Mouse (Mus musculus) liver, adult (tissue): ENCODE data around the gene Ntng1.

Experiments
- GATA4 ChIP-seq: IDR thresholded peaks from 2 replicates; pipeline ENCODE4 v1.6.1; 2014; ENCODE audit warnings: mild to moderate bottlenecking, low read length; ENCODE audit not compliant: insufficient replicate concordance

Gene Ntng1

DNA sequence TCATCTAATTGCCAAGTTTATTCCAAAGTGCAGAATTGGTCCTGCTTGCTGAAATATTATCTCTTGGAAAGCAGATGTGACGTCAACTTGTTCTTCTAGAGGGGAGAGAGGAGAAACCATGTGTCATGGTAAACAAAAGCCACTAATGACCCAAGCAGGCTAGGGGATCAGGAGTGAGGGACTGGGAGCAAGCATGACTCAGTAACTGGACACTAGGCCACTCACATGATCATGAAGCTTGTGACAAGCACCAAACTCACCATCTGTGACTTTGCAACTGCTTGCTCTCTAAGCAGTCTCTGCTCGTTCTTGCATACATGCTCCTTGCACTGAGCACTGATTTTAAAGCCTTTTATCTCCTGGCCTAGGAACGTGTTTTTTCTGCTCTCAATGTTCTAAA, 340.2 kb downstream of the Ntng1 start:
- no peak for TF ChIP-seq GATA4

DNA sequence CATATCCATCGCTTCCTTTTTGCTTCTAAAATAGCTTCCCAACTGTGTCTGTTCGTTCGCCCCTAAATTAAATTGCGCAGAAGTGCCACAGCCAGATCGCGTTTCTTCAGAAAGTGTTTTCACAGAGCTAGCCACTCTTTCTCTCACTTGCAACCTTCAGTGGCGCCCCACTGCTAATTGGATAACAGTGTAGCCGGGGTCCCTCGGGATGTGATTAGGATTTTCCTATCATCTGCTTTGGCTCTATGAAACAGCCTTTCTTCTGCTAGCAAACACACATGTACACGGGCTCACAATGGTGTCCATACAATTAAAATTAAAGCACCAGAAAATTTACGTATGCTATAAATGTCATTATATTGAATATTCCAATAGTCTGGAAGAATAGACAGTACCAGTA, 346.5 kb downstream of the Ntng1 start:
- no peak for TF ChIP-seq GATA4

DNA sequence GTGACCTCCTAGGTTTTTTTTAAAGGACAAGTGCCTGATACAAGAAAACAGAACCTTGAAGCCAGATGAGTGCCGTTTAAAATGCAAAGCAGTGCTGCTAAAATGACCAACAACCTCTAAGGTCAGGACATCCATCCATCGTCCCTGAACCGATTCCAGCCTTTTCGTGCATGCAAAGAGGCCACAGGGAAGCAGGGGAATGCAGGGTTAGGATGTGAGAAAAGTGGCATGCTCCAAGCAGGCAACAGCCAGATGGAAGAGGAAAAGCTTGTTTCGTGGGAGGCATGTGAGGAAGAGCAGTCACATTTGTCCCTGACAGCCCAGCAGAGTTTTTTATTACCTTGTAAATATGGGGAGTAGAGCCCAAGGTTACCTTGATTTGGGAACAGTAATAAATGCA, 360.6 kb downstream of the Ntng1 start:
- no peak for TF ChIP-seq GATA4

DNA sequence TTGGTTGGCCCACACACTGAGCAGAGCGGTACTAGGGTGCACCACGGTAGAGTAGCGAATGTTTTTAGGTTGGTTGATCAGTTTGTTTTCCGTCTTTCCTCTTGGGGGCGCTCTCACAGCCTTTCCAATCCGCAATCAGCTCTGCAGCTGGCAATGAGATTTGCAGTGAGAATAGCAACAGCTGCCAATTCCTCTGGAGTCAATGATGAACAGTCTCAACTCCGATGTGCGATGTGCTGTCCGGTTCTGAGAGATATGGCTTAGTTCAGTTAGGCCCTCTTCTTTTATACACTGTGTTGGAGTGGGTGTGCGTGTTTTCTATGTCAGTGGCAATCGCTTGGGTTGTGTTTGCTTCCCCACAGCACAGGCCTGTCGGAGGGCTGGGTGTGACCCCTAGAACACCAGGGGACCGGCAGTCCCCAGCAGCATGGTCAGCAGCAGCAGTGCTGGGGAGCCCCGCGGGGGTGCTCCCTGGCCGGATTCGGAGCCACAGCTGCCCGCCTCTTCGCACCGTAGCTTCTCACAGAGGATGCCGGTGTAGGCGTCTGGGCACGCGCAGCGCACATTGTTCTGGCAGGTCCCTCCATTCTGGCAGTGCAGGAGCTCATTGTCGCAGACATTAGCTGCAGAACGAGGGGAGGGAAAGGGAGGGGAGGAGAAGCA, 361.4 kb downstream of the Ntng1 start:
- TF ChIP-seq GATA4: no peak

DNA sequence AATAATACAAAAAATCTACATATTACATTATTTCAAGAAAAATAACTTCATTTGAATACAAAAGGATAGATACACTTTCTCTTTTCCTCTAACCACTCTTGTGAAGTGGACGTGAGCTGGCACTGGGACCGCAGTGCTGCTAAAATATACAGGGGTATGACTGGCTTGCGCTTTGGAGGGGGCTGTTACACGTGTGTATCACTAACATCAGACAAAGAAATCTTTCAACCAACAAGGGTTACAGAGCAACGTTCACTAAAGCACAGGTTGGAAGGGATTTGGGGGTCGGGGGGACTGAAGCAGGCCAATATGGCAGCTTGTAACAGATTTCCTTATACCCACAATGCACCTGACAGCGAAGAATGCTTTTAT, 361.9 kb downstream of the Ntng1 start:
- no peak for TF ChIP-seq GATA4

DNA sequence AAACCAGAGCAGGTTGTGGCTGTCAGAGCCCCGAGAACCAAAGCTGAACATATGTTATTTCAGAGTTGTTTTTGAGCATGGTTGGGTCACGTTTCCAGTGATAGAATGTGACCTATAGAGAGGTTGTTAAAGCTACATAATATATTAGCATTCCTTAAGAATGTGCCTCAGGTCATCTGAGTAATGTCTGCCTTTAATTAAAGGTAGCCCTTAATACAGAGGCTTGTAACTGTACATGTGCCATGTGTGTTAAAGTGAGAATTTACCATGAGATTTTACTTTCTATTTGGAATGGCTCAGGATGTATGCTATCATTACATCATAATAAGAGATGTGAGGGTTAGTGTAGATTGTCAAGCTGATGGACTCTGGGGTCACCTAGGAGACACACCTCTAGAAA, 368.6 kb downstream of the Ntng1 start:
- TF ChIP-seq GATA4: no peak

DNA sequence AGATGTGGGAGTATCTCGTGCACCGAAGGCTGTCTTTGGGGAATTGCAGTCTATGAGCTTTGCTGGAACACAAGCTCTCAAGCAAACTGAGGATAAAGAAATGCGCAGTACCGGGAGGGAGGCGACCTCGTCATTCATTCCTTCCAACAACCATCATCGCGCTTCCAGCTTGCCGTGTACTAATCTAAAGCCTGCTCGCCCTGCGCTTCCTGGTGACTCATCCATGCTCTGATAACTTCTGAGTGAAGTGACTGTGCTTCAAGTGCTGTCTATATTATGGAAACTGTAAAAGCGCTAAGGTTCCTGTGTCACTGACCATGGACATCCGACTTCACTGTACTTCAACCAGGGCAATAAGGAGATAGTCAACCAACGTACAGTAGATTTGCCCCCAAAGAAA, 371.7 kb downstream of the Ntng1 start:
- TF ChIP-seq GATA4: no peak

DNA sequence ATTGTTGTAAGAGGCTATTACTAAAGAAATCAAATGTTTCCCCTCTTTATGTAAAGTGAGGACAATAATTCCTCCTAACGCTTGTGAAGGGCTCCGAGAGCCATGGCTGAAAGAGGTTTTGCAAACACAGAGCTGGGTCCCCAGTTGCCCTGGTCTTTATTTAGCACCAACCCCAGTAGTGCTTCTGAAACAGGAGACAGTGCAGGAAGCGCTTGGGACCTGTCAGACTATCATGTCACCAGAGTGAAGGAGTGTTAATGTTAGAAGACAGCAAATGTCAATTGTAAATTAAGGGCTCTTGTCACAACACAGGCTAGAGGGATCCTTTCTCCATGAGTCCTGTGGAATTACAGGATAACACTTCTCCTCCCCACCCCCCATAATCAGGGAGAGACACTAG, 376.9 kb downstream of the Ntng1 start:
- TF ChIP-seq GATA4: no peak

DNA sequence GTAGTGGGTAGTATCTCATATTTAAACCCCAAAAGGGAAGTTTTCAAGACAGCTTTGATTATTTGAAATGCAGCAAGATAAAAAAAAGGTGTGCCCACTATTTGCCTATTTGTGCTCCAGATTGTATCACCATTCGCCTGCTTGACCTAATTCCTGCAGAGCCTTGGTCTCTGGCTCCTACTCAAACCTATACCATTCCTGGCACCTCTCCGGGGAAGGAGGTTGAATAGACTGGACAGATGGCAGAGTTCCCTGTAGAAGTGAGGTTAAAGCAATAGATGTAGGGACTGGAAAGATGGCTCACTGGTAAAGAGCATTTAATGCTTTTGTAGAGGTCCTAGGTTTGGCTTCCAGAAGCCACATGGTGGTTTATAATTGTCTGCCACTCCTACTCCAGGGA, 378.2 kb downstream of the Ntng1 start:
- TF ChIP-seq GATA4: no peak

DNA sequence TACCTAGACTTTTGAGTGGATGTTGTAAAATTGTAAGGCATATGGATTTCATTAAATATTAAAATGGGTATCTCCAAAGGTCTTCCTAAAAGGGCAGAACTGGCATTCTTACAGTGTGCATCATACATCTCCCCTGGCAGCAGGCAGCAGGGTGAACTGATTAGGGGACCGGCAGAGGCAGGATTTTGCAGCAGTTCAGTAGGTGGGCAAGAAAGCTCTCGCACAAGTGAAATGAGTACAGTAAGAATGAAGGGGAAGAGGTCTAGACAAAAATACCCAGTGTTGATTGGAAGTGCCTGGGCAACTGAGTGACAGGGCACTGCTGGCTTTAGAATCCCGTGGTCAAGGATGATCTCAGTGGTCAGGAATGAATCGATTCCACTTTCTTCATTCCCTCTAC, 378.7 kb downstream of the Ntng1 start:
- TF ChIP-seq GATA4: no peak

DNA sequence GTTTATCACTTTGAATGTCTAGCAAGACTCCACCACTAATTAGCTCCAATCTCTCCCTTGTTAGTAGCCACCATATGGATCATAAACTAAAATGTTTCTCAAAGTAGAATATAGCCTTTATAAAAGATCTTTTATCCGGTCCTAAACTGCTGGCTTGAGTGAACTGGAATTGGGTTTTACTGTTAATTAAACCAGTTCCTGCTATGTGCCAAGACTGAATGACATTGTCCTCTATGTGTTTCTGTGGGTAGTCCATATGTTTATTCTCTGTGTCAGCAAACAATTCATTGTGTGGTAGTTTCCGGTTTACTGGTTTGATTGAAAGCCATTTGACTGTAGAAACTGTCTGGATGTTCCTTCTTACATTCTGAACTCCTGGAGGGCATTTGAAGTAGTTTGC, 387.4 kb downstream of the Ntng1 start:
- no peak for TF ChIP-seq GATA4

DNA sequence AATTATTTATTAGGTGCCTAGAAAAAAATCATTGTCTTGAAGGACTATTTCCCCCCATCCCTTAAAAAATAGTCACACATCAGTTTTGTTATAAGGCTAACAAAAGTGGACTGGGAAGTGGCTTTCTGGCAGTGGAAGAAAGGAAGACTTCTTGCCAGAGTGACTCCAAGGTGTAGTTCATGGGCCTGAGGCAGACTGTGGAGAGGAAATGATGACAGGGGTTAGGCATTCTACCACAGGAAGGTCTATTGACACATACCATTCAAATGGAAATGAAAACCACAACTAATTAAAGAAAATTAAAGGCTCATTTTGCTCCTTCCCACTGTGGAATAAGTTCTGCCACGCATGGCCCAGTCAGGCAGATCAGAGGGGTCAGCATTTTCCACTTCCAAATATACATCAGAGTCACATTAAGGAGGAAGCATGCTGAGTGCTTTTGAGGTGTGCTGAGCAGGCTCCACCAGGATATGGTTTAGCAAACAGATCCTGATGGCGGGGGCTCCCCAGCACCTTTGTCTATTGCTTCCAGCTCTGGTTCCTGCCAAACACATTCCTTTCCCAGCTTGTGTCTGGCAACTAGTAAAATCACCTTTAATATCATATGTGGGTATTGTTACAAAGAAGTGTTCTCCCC, 403.2 kb downstream of the Ntng1 start:
- no peak for TF ChIP-seq GATA4

DNA sequence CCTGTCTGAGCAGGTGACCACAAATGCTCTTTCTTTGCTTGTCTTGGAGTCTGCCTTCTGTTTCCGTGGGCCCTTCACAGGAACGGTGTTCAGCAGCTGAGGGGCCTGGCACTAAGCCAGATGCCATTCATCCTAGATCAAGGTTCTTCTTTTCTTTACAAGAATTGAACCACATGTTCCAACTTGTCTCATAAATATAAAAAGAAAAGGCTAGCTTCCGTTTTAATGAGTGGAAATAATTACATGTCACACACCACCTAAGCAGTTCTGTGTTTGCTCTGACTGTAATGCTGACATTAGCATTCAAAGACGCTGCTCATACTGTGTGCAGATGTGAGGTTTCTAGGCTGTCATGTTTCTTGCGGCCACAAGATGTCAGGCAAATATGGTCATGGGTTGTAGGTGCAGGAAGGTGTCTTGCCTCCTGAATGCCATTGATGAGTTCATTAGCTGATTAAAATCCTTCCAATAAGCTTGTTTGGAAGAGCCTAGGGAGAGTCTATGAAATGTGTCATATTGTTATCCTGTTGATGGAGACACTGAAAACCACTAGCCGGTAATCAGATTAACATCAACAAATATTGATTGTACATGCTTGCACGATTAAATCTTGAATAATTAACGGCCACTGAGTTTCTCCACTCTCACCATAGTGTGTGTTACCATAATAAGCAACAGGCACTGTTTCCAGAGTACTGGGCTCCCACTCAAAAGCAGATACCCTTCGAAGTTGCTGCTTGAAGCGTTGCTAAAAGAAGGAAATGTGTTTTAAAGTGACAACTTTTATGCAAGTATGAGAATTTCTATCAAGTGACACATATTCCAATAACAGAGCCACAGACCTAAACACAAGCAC, 411.3 kb downstream of the Ntng1 start:
- TF ChIP-seq GATA4: no peak

DNA sequence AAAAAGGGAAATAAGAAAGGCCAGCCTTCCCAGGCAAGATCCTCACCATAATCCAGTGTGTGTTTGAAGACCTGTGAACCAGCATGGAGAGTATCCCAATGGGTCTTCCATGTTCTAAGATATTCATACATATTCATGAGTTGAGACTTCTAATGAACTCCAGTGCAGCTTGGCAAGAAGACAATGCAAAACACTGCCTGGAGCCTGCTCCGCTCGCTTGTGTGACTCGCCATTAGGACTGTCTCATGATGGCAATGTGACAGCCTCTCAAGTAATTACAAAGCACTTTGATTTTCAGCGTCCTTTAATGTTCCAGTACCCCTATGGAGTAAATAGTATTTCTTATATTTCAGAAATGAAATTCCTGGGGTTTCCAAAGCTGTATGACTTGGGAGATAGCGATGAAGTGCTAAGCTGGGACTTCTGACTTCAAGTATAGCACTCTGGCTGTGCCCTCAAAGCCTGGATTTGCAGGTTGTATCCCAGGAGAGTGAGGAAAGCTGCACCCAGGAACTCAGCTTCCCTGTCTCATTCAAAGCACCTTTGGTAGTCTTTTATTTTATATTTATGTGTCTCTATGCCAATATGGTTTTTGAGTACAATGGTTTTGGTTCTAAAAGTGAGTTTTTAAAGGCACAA, 412.1 kb downstream of the Ntng1 start:
- TF ChIP-seq GATA4: no peak
